Mouse (Mus musculus) kidney, postnatal 36 days (tissue): ENCODE measurements around the gene Ralgapb.

Experiments used
- DNase-seq, 2 experiments: peaks; one replicate each; pipeline ENCODE4 v3.0.0; 2021 to 2022; ENCODE audit warnings: mixed read lengths in 2 of 2

The Ralgapb gene

GRCm38 (mm10) chr2:158408997-158409594, 552 bp upstream of the Ralgapb start:
- no peak for DNase-seq

GRCm38 (mm10) chr2:158410022-158411014, 670 bp downstream of the Ralgapb start:
- DNase-seq = peak; percentile 7 to 9

- DNase-seq = no peak
These were observed 3.6 kb downstream of the Ralgapb start for GRCm38 (mm10) chr2:158413240-158413639.

GRCm38 (mm10) chr2:158415826-158416225, 6.2 kb downstream of the Ralgapb start:
- no peak for DNase-seq

GRCm38 (mm10) chr2:158418663-158419062, 9.0 kb downstream of the Ralgapb start:
- no peak for DNase-seq

- no peak for DNase-seq
These were observed 36.2 kb downstream of the Ralgapb start for GRCm38 (mm10) chr2:158445814-158446213.

- no peak for DNase-seq
These were observed 40.2 kb downstream of the Ralgapb start for GRCm38 (mm10) chr2:158449845-158450244.

- no peak for DNase-seq
These were observed 46.8 kb downstream of the Ralgapb start for GRCm38 (mm10) chr2:158456451-158456850.

- DNase-seq = no peak
These were observed 48.0 kb downstream of the Ralgapb start for GRCm38 (mm10) chr2:158457610-158458009.

GRCm38 (mm10) chr2:158462450-158462849, 52.8 kb downstream of the Ralgapb start:
- no peak for DNase-seq

GRCm38 (mm10) chr2:158474159-158474558, 64.5 kb downstream of the Ralgapb start:
- no peak for DNase-seq

GRCm38 (mm10) chr2:158477640-158478039, 68.0 kb downstream of the Ralgapb start:
- DNase-seq = no peak

- no peak for DNase-seq
These were observed 88.8 kb downstream of the Ralgapb start for GRCm38 (mm10) chr2:158498457-158498856.

- DNase-seq = no peak
These were observed 92.5 kb downstream of the Ralgapb start, which contains the start of gene Adig for GRCm38 (mm10) chr2:158501836-158502812. Gene Adig, plus strand, starts transcription at chr2:158502612.

GRCm38 (mm10) chr2:158503226-158503625, 93.6 kb downstream of the Ralgapb start:
- DNase-seq = no peak

GRCm38 (mm10) chr2:158503671-158504070, 94.0 kb downstream of the Ralgapb start:
- no peak for DNase-seq

GRCm38 (mm10) chr2:158506475-158506874, 96.8 kb downstream of the Ralgapb start:
- DNase-seq = no peak

- no peak for DNase-seq
These were observed 97.4 kb downstream of the Ralgapb start for GRCm38 (mm10) chr2:158507046-158507445.

- peak; percentile 62 to 81 for DNase-seq
These were observed 101.0 kb downstream of the Ralgapb start for GRCm38 (mm10) chr2:158510665-158511064.

- DNase-seq = no peak
These were observed 102.9 kb downstream of the Ralgapb start, which contains the start of gene Arhgap40 for GRCm38 (mm10) chr2:158512528-158512927. Gene Arhgap40, plus strand, starts transcription at chr2:158512796.

- DNase-seq = no peak
These were observed 104.2 kb downstream of the Ralgapb start for GRCm38 (mm10) chr2:158513821-158514336.

GRCm38 (mm10) chr2:158518583-158518982, 108.9 kb downstream of the Ralgapb start:
- no peak for DNase-seq
